Mouse (Mus musculus): ENCODE measurements around the gene Zfp428. TPM values are rescaled to one million over a fixed set of nuclear protein-coding genes. Genes with fewer than 3 reads are reported as not detected.

Zfp428 gene
- total and polyA plus RNA-seq, 3 experiments, result 12.4 to 16.4 TPM; not detected in 1

GRCm38 (mm10) chr7:24539686-24540085 lies 32.9 kb downstream of the Zfp428 start:
- no peaks in the 10 kb centered on the region for H3K79me2 ChIP-seq (ENCODE audit: control insufficient read depth, insufficient read depth, low read length, poor library complexity)
- H3K27ac ChIP-seq (ENCODE audit: control insufficient read depth, low read depth, low read length), result no peak overlapping the region
- no peaks in the 10 kb centered on the region for H3K4me1 ChIP-seq (ENCODE audit: control insufficient read depth in 1 of 2, insufficient read depth in 2 of 2, low read length in 2 of 2)
- no peaks in the 10 kb centered on the region for H3K36me3 ChIP-seq (ENCODE audit: control insufficient read depth in 1 of 2, insufficient read depth in 2 of 2, low read length in 2 of 2)
- no peaks in the 10 kb centered on the region for H3K9me3 ChIP-seq (replicated peaks; ENCODE audit: insufficient read depth, low read length)
- no peak for TF ChIP-seq USF1 (IDR thresholded peaks at IDR 0.05; ENCODE audit: low read depth, low read length)
- TF ChIP-seq ETS1 (IDR thresholded peaks at IDR 0.05; ENCODE audit: low read depth, low read length), result no peak
- no peak for TF ChIP-seq RCOR1 (IDR thresholded peaks at IDR 0.05; ENCODE audit: low read depth, low read length)
- TF ChIP-seq TCF12 (IDR thresholded peaks at IDR 0.05; ENCODE audit: low read depth, low read length), result no peak
- no peak for TF ChIP-seq MYC (IDR thresholded peaks at IDR 0.05; ENCODE audit: low read depth, low read length)
- no peak for TF ChIP-seq MXI1 (IDR thresholded peaks at IDR 0.05; ENCODE audit: low read depth, low read length)
- TF ChIP-seq RAD21 (IDR thresholded peaks at IDR 0.05; ENCODE audit: low read depth, low read length), result no peak
- TF ChIP-seq GATA1 (IDR thresholded peaks at IDR 0.05; ENCODE audit: low read depth, low read length), result no peak
- no peak for TF ChIP-seq MYB (IDR thresholded peaks at IDR 0.05; ENCODE audit: low read depth, low read length)
- TF ChIP-seq GABPA (IDR thresholded peaks at IDR 0.05; ENCODE audit: low read depth, low read length), result no peak
- TF ChIP-seq TAL1 (IDR thresholded peaks at IDR 0.05; ENCODE audit: low read length), result no peak
- no peak for TF ChIP-seq USF2 (IDR thresholded peaks at IDR 0.05; ENCODE audit: borderline replicate concordance in 1 of 2, insufficient read depth in 1 of 2, low read depth in 1 of 2, low read length in 2 of 2)
- no peak for TF ChIP-seq ELF1 (IDR thresholded peaks at IDR 0.05; ENCODE audit: low read depth, low read length)
- no peak for TF ChIP-seq BHLHE40 (IDR thresholded peaks at IDR 0.05; ENCODE audit: borderline replicate concordance, low read depth, low read length)
- TF ChIP-seq POLR2AphosphoS5 (IDR thresholded peaks at IDR 0.05; ENCODE audit: borderline replicate concordance, low read depth, low read length), result no peak
- TF ChIP-seq POLR2AphosphoS2 (IDR thresholded peaks at IDR 0.05; ENCODE audit: low read length), result no peak
- no peak for TF ChIP-seq POLR2A (IDR thresholded peaks at IDR 0.05; ENCODE audit: control insufficient read depth in 1 of 2, insufficient read depth in 1 of 2, low read depth in 1 of 2, low read length in 2 of 2, poor library complexity in 1 of 2)
- TF ChIP-seq CHD2 (IDR thresholded peaks at IDR 0.05; ENCODE audit: low read length), result no peak
- TF ChIP-seq E2F4 (IDR thresholded peaks at IDR 0.05; ENCODE audit: borderline replicate concordance, low read depth, low read length), result no peak
- TF ChIP-seq EP300 (IDR thresholded peaks at IDR 0.05; ENCODE audit: low read depth in 1 of 2, low read length in 2 of 2), result no peak
- DNase-seq (ENCODE audit: low read depth, low spot score), result no peak
- H3K4me3 ChIP-seq (ENCODE audit: control insufficient read depth in 1 of 2, insufficient read depth in 1 of 2, low read depth in 2 of 2, low read length in 2 of 2), result no peak overlapping the region
- no peak overlapping the region for H3K9ac ChIP-seq (ENCODE audit: control insufficient read depth, low read depth, low read length, poor library complexity, severe bottlenecking)
- H3K27me3 ChIP-seq (ENCODE audit: control insufficient read depth in 1 of 2, insufficient read depth in 2 of 2, low read length in 2 of 2), result no peaks in the 10 kb centered on the region

- Histone ChIP-seq H3K79me2 (ENCODE audit: control insufficient read depth, insufficient read depth, low read length, poor library complexity) (peaks cover 9% of the 10 kb centered on the region), H3K4me1 (ENCODE audit: control insufficient read depth in 1 of 2, insufficient read depth in 2 of 2, low read length in 2 of 2) (peaks cover 0 to 9% of the 10 kb centered on the region in 2 experiments; a peak in 2 of 4 replicates), H3K27ac (ENCODE audit: control insufficient read depth, low read depth, low read length) (no peak overlapping the region), H3K4me3 (ENCODE audit: control insufficient read depth in 1 of 2, insufficient read depth in 1 of 2, low read depth in 2 of 2, low read length in 2 of 2) (no peak overlapping the region), H3K27me3 (ENCODE audit: control insufficient read depth in 1 of 2, insufficient read depth in 2 of 2, low read length in 2 of 2) (no peaks in the 10 kb centered on the region), H3K36me3 (ENCODE audit: control insufficient read depth in 1 of 2, insufficient read depth in 2 of 2, low read length in 2 of 2) (no peaks in the 10 kb centered on the region; a peak in 1 of 4 replicates), H3K9me3 (replicated peaks; ENCODE audit: insufficient read depth, low read length) (no peaks in the 10 kb centered on the region), H3K9ac (ENCODE audit: control insufficient read depth, low read depth, low read length, poor library complexity, severe bottlenecking) (no peak overlapping the region)
- DNase-seq (ENCODE audit: low read depth, low spot score), result peak; percentile 67
- TF ChIP-seq MYC (IDR thresholded peaks at IDR 0.05; ENCODE audit: low read depth, low read length) (no peak), NELFE (IDR thresholded peaks at IDR 0.05; ENCODE audit: low read depth, low read length) (no peak), CTCF (IDR thresholded peaks at IDR 0.05 in 2 of 3, conservative IDR thresholded peaks at IDR 0.05 in 1 of 3; ENCODE audit: control insufficient read depth in 1 of 3, insufficient read depth in 1 of 3, low read depth in 2 of 3, low read length in 3 of 3, poor library complexity in 1 of 3, severe bottlenecking in 1 of 3) (peak in 2 of 3 experiments; percentile 43 to 63; a peak in 4 of 6 replicates), MAZ (IDR thresholded peaks at IDR 0.05; ENCODE audit: low read depth, low read length) (no peak), ZC3H11A (IDR thresholded peaks at IDR 0.05; ENCODE audit: low read depth, low read length) (no peak), MAFK (IDR thresholded peaks at IDR 0.05; ENCODE audit: borderline replicate concordance, low read depth, low read length) (no peak)
Measured at GRCm38 (mm10) chr7:24544506-24544905, 37.7 kb downstream of the Zfp428 start.
